Mouse (Mus musculus): Measurements from ENCODE around the gene Fgfr2.
"Not testable (repeated sequence)": the region's sequence is repeated elsewhere in the genome, so short reads cannot be mapped to it uniquely, and the experiment has no call there.

The Fgfr2 gene

GRCm38 (mm10) chr7:131113676-131114075 is 2009.5 kb downstream of the Fgfr2 start:
- DNase-seq (ENCODE audit: extremely low spot score, low read depth, low spot score), result no peak

- peak; percentile 33 for DNase-seq (ENCODE audit: extremely low spot score, low read depth, low spot score)
Measured at GRCm38 (mm10) chr7:131112486-131112885, 2010.7 kb downstream of the Fgfr2 start.

- DNase-seq (ENCODE audit: extremely low spot score, low read depth, low spot score), result not testable (repeated sequence)
Measured at GRCm38 (mm10) chr7:131082403-131082802, 2040.7 kb downstream of the Fgfr2 start.

GRCm38 (mm10) chr7:131075956-131076355 is 2047.2 kb downstream of the Fgfr2 start:
- no peak for DNase-seq (ENCODE audit: extremely low spot score, low read depth, low spot score)

- not testable (repeated sequence) for DNase-seq (ENCODE audit: extremely low spot score, low read depth, low spot score)
Measured at GRCm38 (mm10) chr7:131074098-131074497, 2049.1 kb downstream of the Fgfr2 start.

- not testable (repeated sequence) for DNase-seq (ENCODE audit: extremely low spot score, low read depth, low spot score)
Measured at GRCm38 (mm10) chr7:131073476-131073875, 2049.7 kb downstream of the Fgfr2 start.

GRCm38 (mm10) chr7:131068191-131068590 is 2055.0 kb downstream of the Fgfr2 start:
- not testable (repeated sequence) for DNase-seq (ENCODE audit: extremely low spot score, low read depth, low spot score)

GRCm38 (mm10) chr7:131062541-131062940 is 2060.6 kb downstream of the Fgfr2 start:
- no peak for DNase-seq (ENCODE audit: extremely low spot score, low read depth, low spot score)

- not testable (repeated sequence) for DNase-seq (ENCODE audit: extremely low spot score, low read depth, low spot score)
Measured at GRCm38 (mm10) chr7:131059808-131060207, 2063.3 kb downstream of the Fgfr2 start.

- not testable (repeated sequence) for DNase-seq (ENCODE audit: extremely low spot score, low read depth, low spot score)
Measured at GRCm38 (mm10) chr7:131057918-131058317, 2065.2 kb downstream of the Fgfr2 start.

GRCm38 (mm10) chr7:131054808-131055370 is 2068.3 kb downstream of the Fgfr2 start:
- DNase-seq (ENCODE audit: extremely low spot score, low read depth, low spot score), result no peak

- DNase-seq (ENCODE audit: extremely low spot score, low read depth, low spot score), result not testable (repeated sequence)
Measured at GRCm38 (mm10) chr7:131049829-131050228, 2073.3 kb downstream of the Fgfr2 start.

GRCm38 (mm10) chr7:131045258-131045835 is 2077.8 kb downstream of the Fgfr2 start:
- DNase-seq (ENCODE audit: extremely low spot score, low read depth, low spot score), result not testable (repeated sequence)

- no peak for DNase-seq (ENCODE audit: extremely low spot score, low read depth, low spot score)
Measured at GRCm38 (mm10) chr7:131042657-131043056, 2080.5 kb downstream of the Fgfr2 start.

- not testable (repeated sequence) for DNase-seq (ENCODE audit: extremely low spot score, low read depth, low spot score)
Measured at GRCm38 (mm10) chr7:131040760-131041159, 2082.4 kb downstream of the Fgfr2 start.

GRCm38 (mm10) chr7:131037083-131037482 is 2086.1 kb downstream of the Fgfr2 start:
- DNase-seq (ENCODE audit: extremely low spot score, low read depth, low spot score), result no peak

- no peak for DNase-seq (ENCODE audit: extremely low spot score, low read depth, low spot score)
Measured at GRCm38 (mm10) chr7:131036396-131036795, 2086.8 kb downstream of the Fgfr2 start.

- no peak for DNase-seq (ENCODE audit: extremely low spot score, low read depth, low spot score)
Measured at GRCm38 (mm10) chr7:131031755-131032154, 2091.4 kb downstream of the Fgfr2 start, which contains the start of gene Dmbt1. TSS of gene Dmbt1 (plus strand) at chr7:131032053.

GRCm38 (mm10) chr7:131027557-131027956 is 2095.6 kb downstream of the Fgfr2 start:
- DNase-seq (ENCODE audit: extremely low spot score, low read depth, low spot score), result no peak

GRCm38 (mm10) chr7:131024807-131025206 is 2098.3 kb downstream of the Fgfr2 start:
- DNase-seq (ENCODE audit: extremely low spot score, low read depth, low spot score), result no peak

- DNase-seq (ENCODE audit: extremely low spot score, low read depth, low spot score), result no peak
Measured at GRCm38 (mm10) chr7:131019181-131019580, 2104.0 kb downstream of the Fgfr2 start.

- DNase-seq (ENCODE audit: extremely low spot score, low read depth, low spot score), result no peak
Measured at GRCm38 (mm10) chr7:131011901-131012300, 2111.2 kb downstream of the Fgfr2 start.

- no peak for DNase-seq (ENCODE audit: extremely low spot score, low read depth, low spot score)
Measured at GRCm38 (mm10) chr7:131009178-131009577, 2114.0 kb downstream of the Fgfr2 start.
